In genomic region chrX:11552177-11552576, GRCm38 (mm10) we compare ENCODE assay signal across 23 mouse cellular contexts.
DNase-seq lines count a peak whose midpoint lies in the region; ATAC-seq lines count a peak whose summit lies in the region.
"Had no signal": no experiment of that assay in that cellular context is flagged by ENCODE, and none has a peak within 500 bp of the region (broad histone marks: within the 10 kb centered on the region; RNA-seq: fewer than 3 reads in every experiment).

No protein-coding gene starts in this region.

- WGBS in forebrain, embryonic 13.5 days = 57% methylated on average over 5 of the region's 5 CpGs
- WGBS in forebrain, embryonic 12.5 days = 66% methylated on average over 5 of the region's 5 CpGs
- WGBS in hindbrain, embryonic 13.5 days = 37% methylated on average over 5 of the region's 5 CpGs
- 50% methylated on average over 5 of the region's 5 CpGs for WGBS in hindbrain, embryonic 14.5 days
- 63% methylated on average over 5 of the region's 5 CpGs for WGBS in midbrain, embryonic 14.5 days
- WGBS in midbrain, embryonic 16.5 days = 50% methylated on average over 5 of the region's 5 CpGs
- 42% methylated on average over 5 of the region's 5 CpGs for WGBS in hindbrain, embryonic 15.5 days

- DNase-seq in hindbrain, embryonic 14.5 days (ENCODE audit: low spot score) = no peak
- DNase-seq in midbrain, embryonic 14.5 days = no peak
- no peak for DNase-seq in thymus, postnatal 0 days (ENCODE audit: low spot score)
- DNase-seq: cerebellum, adult 9-10 months; gastrocnemius, adult 2 months; heart, postnatal 10 days; kidney, adult 2 months; layer of hippocampus, adult 9-11 months; left cerebral cortex, postnatal 4 days; liver; retina, postnatal 1 day; thymus, adult 18-20 months had no signal

- H3K9ac ChIP-seq in forebrain, embryonic 13.5 days = no peak overlapping the region
- no peak overlapping the region for H3K9ac ChIP-seq in forebrain, embryonic 12.5 days
- no peak overlapping the region for H3K9ac ChIP-seq in hindbrain, embryonic 13.5 days
- H3K9ac ChIP-seq in hindbrain, embryonic 14.5 days = no peak overlapping the region
- H3K9ac ChIP-seq in midbrain, embryonic 14.5 days (replicated peaks; ENCODE audit: low read length) = no peak overlapping the region
- no peak overlapping the region for H3K9ac ChIP-seq in midbrain, embryonic 16.5 days (ENCODE audit: low read depth, low read length)
- H3K9ac ChIP-seq in hindbrain, embryonic 15.5 days = no peak overlapping the region
- H3K9ac ChIP-seq: stomach, embryonic 15.5 days had no signal

- no peak overlapping the region for H3K4me3 ChIP-seq in forebrain, embryonic 13.5 days
- no peak overlapping the region for H3K4me3 ChIP-seq in forebrain, embryonic 12.5 days (replicated peaks)
- no peak overlapping the region for H3K4me3 ChIP-seq in hindbrain, embryonic 13.5 days
- no peak overlapping the region for H3K4me3 ChIP-seq in hindbrain, embryonic 14.5 days (replicated peaks; ENCODE audit: low read length)
- no peak overlapping the region for H3K4me3 ChIP-seq in midbrain, embryonic 14.5 days (replicated peaks; ENCODE audit: low read depth, low read length)
- no peak overlapping the region for H3K4me3 ChIP-seq in midbrain, embryonic 16.5 days (ENCODE audit: low read depth, low read length)
- no peak overlapping the region for H3K4me3 ChIP-seq in hindbrain, embryonic 15.5 days
- H3K4me3 ChIP-seq: gastrocnemius, adult 2 months; left cerebral cortex, adult 2 months; stomach, embryonic 15.5 days had no signal

- H3K4me2 ChIP-seq in forebrain, embryonic 13.5 days = no peak overlapping the region
- no peak overlapping the region for H3K4me2 ChIP-seq in forebrain, embryonic 12.5 days
- no peak overlapping the region for H3K4me2 ChIP-seq in hindbrain, embryonic 13.5 days
- H3K4me2 ChIP-seq in hindbrain, embryonic 14.5 days (replicated peaks) = no peak overlapping the region
- no peak overlapping the region for H3K4me2 ChIP-seq in midbrain, embryonic 14.5 days (ENCODE audit: low read length)
- H3K4me2 ChIP-seq in midbrain, embryonic 16.5 days (ENCODE audit: low read length) = no peak overlapping the region
- no peak overlapping the region for H3K4me2 ChIP-seq in hindbrain, embryonic 15.5 days
- H3K4me2 ChIP-seq: heart, embryonic 11.5 days; midbrain, embryonic 11.5 days; stomach, embryonic 15.5 days had no signal

- peaks cover 36% of the 10 kb centered on the region for H3K4me1 ChIP-seq in forebrain, embryonic 13.5 days
- peaks cover 18% of the 10 kb centered on the region for H3K4me1 ChIP-seq in forebrain, embryonic 12.5 days
- peaks cover 29% of the 10 kb centered on the region for H3K4me1 ChIP-seq in hindbrain, embryonic 13.5 days (replicated peaks)
- H3K4me1 ChIP-seq in hindbrain, embryonic 14.5 days (replicated peaks; ENCODE audit: control insufficient read depth, insufficient read depth, low read length) = peaks cover 19% of the 10 kb centered on the region
- peaks cover 12% of the 10 kb centered on the region for H3K4me1 ChIP-seq in midbrain, embryonic 14.5 days (ENCODE audit: control insufficient read depth, insufficient read depth, low read length)
- H3K4me1 ChIP-seq in midbrain, embryonic 16.5 days (ENCODE audit: control insufficient read depth, insufficient read depth, low read length) = peaks cover 7% of the 10 kb centered on the region
- H3K4me1 ChIP-seq in hindbrain, embryonic 15.5 days (replicated peaks) = peaks cover 25% of the 10 kb centered on the region
- H3K4me1 ChIP-seq: stomach, embryonic 15.5 days had no signal

- no peak overlapping the region for H3K27ac ChIP-seq in forebrain, embryonic 13.5 days
- no peak overlapping the region for H3K27ac ChIP-seq in forebrain, embryonic 12.5 days
- 0 out of 2 replicates have a peak overlapping the region, but pooled peaks have one; percentile 23 for H3K27ac ChIP-seq in hindbrain, embryonic 13.5 days
- H3K27ac ChIP-seq in hindbrain, embryonic 14.5 days = no peak overlapping the region
- H3K27ac ChIP-seq in midbrain, embryonic 14.5 days (replicated peaks; ENCODE audit: low read depth, low read length) = 0 out of 2 replicates have a peak overlapping the region, but pooled peaks have one; percentile 20
- no peak overlapping the region for H3K27ac ChIP-seq in midbrain, embryonic 16.5 days (ENCODE audit: low read length)
- no peak overlapping the region for H3K27ac ChIP-seq in hindbrain, embryonic 15.5 days (replicated peaks)
- H3K27ac ChIP-seq: gastrocnemius, adult 2 months; left cerebral cortex, adult 2 months; macrophage; stomach, embryonic 15.5 days had no signal

- H3K27me3 ChIP-seq in forebrain, embryonic 13.5 days = 0 out of 2 replicates have a peak, but pooled peaks cover 2% of the 10 kb centered on the region
- H3K27me3 ChIP-seq in forebrain, embryonic 12.5 days = peaks cover 41% of the 10 kb centered on the region
- peaks cover 31% of the 10 kb centered on the region; the same call in 1 of the 2 replicates for H3K27me3 ChIP-seq in hindbrain, embryonic 13.5 days
- no peaks in the 10 kb centered on the region for H3K27me3 ChIP-seq in hindbrain, embryonic 14.5 days (ENCODE audit: control insufficient read depth, insufficient read depth, low read length)
- no peaks in the 10 kb centered on the region for H3K27me3 ChIP-seq in midbrain, embryonic 14.5 days (ENCODE audit: control insufficient read depth, insufficient read depth, low read length)
- H3K27me3 ChIP-seq in midbrain, embryonic 16.5 days (ENCODE audit: control insufficient read depth, insufficient read depth, low read depth, low read length) = peaks cover 4% of the 10 kb centered on the region; the same call in 1 of the 2 replicates
- H3K27me3 ChIP-seq in hindbrain, embryonic 15.5 days = 0 out of 2 replicates have a peak, but pooled peaks cover 10% of the 10 kb centered on the region
- H3K27me3 ChIP-seq: stomach, embryonic 15.5 days had no signal

- H3K9me3 ChIP-seq in forebrain, embryonic 13.5 days (replicated peaks) = no peaks in the 10 kb centered on the region
- H3K9me3 ChIP-seq in forebrain, embryonic 12.5 days = no peaks in the 10 kb centered on the region
- H3K9me3 ChIP-seq in hindbrain, embryonic 13.5 days = no peaks in the 10 kb centered on the region
- H3K9me3 ChIP-seq in hindbrain, embryonic 14.5 days (ENCODE audit: control insufficient read depth, low read length) = no peaks in the 10 kb centered on the region
- H3K9me3 ChIP-seq in midbrain, embryonic 14.5 days (ENCODE audit: control insufficient read depth, low read length) = no peaks in the 10 kb centered on the region
- no peaks in the 10 kb centered on the region for H3K9me3 ChIP-seq in midbrain, embryonic 16.5 days (replicated peaks; ENCODE audit: control insufficient read depth, low read length, poor library complexity, severe bottlenecking)
- H3K9me3 ChIP-seq in hindbrain, embryonic 15.5 days = no peaks in the 10 kb centered on the region
- H3K9me3 ChIP-seq: stomach, embryonic 15.5 days had no signal

- ATAC-seq in forebrain, embryonic 13.5 days = peak; percentile 33; the same call in 1 of the 2 replicates
- ATAC-seq in forebrain, embryonic 12.5 days (ENCODE audit: low FRiP score) = no peak
- no peak for ATAC-seq in hindbrain, embryonic 13.5 days (ENCODE audit: low FRiP score)
- no peak for ATAC-seq in hindbrain, embryonic 14.5 days (ENCODE audit: low FRiP score)
- no peak for ATAC-seq in midbrain, embryonic 14.5 days (ENCODE audit: low FRiP score, low TSS enrichment)
- no peak for ATAC-seq in midbrain, embryonic 16.5 days
- ATAC-seq in hindbrain, embryonic 15.5 days (ENCODE audit: low FRiP score, low read depth) = 0 out of 2 replicates have a peak, but pooled peaks have one; percentile 23
- ATAC-seq: inflammation-experienced regulatory T-cells, adult 6 months had no signal

- no peaks in the 10 kb centered on the region for H3K36me3 ChIP-seq in forebrain, embryonic 13.5 days (ENCODE audit: poor library complexity, severe bottlenecking)
- no peaks in the 10 kb centered on the region for H3K36me3 ChIP-seq in forebrain, embryonic 12.5 days (replicated peaks)
- H3K36me3 ChIP-seq in hindbrain, embryonic 13.5 days = no peaks in the 10 kb centered on the region
- no peaks in the 10 kb centered on the region for H3K36me3 ChIP-seq in hindbrain, embryonic 14.5 days (replicated peaks; ENCODE audit: control insufficient read depth, insufficient read depth)
- no peaks in the 10 kb centered on the region for H3K36me3 ChIP-seq in midbrain, embryonic 14.5 days (ENCODE audit: control insufficient read depth, insufficient read depth, low read length)
- H3K36me3 ChIP-seq in midbrain, embryonic 16.5 days (ENCODE audit: control insufficient read depth, insufficient read depth, low read length) = no peaks in the 10 kb centered on the region
- no peaks in the 10 kb centered on the region for H3K36me3 ChIP-seq in hindbrain, embryonic 15.5 days
- H3K36me3 ChIP-seq: stomach, embryonic 15.5 days had no signal

Comparison
In these comparisons a context has a peak if more than half of its experiments do, and no peak if none do; other contexts are left out.
1. ATAC-seq: peak in forebrain, embryonic 13.5 days (single experiment) and hindbrain, embryonic 15.5 days (single experiment); none in forebrain, embryonic 12.5 days (single experiment), hindbrain, embryonic 13.5 days (single experiment), hindbrain, embryonic 14.5 days (single experiment), midbrain, embryonic 14.5 days (single experiment) and midbrain, embryonic 16.5 days (single experiment).
2. H3K27ac ChIP-seq: peak in hindbrain, embryonic 13.5 days (single experiment) and midbrain, embryonic 14.5 days (single experiment); none in forebrain, embryonic 13.5 days (single experiment), forebrain, embryonic 12.5 days (single experiment), hindbrain, embryonic 14.5 days (single experiment), midbrain, embryonic 16.5 days (single experiment) and hindbrain, embryonic 15.5 days (single experiment).